Mouse (Mus musculus) right cerebral cortex, postnatal 4 days (tissue): ENCODE measurements at regions not wholly inside any gene's neighbourhood (a gene's known extent, or its start where the extent isn't known, plus 50 kb on each side); places are given as distances from the start of the nearest gene placed in this dataset.

Source experiments
- DNase-seq: peaks from one replicate; pipeline ENCODE4 v3.0.0-alpha.2; 2022

DNA sequence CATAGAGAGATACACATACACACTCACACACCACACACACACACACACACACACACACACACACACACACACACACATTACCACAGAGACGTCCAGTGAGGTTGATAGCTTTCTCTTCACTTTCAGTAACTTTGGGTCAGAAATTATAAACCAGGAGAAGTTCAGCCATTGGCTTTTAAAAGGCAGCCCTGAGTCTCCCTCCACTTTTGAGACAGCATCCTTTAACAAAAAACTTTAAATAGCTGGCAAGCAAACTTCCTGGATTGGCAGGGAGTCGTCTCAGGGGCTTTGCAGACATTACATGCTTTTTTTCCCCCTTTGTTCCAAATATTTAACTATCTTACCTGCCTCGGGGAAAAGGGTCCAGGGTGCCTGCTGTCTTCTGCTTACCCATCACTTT lies 103.7 kb upstream of the Cpm start:
- DNase-seq: no peak

DNA sequence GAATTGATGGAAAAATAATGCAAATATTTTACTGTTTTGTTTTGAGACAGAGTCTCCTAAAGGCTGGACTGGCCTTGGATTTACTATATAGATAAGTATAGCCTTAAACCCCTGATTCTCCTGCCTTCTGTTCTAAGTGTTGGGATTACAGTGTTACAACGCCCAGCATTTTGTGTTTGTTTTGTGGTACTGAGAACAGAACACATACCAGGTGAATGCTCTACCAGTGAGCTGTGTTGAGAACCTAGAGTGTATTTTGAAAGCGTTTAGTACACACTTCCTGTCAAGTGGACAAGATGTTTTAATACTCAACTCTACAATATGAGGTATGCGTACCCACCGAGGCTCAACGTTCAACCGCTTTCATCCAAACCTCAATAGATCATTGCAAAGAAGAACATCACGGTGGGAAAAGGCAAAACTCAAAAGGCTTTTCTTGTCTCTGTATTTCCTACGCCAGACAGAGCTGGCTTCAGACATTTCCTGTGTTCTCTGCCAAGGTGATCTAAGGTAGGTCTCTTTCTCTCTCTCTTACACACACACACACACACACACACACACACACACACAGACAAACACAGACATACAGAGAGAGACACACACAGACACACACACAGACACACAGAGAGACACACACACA lies 104.3 kb upstream of the Cpm start:
- no peak for DNase-seq

GRCm38 (mm10) chr10:117524101-117524500 lies 105.2 kb upstream of the Cpm start:
- DNase-seq: no peak

DNA sequence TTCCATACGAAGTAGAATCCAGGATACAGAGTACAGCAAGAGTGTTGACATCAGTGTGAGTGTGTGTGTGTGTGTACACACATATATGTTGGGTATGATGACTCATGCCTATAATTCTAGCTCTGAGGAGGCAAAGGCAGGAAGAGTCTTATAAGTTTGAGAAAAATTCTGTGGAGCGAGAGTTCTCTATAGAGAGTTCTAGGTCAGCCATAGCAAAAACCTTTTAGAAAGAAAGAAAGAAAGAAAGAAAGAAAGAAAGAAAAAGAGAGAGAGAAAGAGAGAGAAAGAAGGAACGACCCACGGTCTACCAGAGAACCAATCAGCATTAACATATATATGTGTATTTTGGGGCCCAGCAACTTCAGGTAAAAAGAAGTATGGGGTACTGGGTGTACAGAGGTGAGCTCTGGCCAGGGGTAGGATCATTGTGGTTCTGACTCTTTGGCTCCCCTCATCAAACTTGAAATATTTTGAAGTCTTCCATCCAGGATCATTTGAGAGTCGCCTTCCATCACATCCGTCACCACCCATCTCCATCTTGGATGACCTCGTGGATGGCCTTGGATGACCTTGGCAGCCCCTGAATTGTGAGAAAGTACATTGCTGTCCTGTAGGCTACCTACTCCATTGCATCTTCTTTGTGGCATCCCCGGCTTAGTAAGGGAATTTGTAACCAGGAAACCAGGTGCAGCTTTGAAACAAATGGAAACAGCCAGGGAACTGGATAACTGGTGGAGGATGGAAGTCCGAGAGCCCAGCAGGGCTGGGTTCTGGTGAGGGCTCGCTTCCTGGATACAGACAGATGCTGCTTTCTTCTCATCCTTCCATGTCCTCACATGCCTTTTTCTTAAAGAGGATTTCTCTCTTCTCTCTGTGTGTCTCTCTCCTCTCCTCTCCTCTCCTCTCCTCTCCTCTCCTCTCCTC lies 106.1 kb upstream of the Cpm start:
- DNase-seq: no peak

DNA sequence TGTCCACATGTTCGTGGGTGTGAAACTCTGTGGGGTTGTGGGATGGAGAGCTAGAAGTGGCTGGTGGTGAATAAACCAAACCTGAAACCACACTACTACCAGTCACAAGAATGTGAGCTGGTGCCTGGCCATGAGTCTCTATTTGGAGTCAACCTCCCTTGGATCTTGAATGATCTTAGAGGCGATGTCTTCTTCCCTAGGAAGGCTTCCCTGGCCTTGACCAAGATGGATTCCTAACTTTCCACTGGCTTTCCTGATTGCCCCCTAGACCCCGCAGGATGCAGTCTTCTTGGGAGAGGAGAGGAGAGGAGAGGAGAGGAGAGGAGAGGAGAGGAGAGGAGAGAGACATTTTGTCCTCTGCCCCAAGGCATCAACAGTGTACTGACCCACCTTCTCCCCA lies 106.9 kb upstream of the Cpm start:
- no peak for DNase-seq

DNA sequence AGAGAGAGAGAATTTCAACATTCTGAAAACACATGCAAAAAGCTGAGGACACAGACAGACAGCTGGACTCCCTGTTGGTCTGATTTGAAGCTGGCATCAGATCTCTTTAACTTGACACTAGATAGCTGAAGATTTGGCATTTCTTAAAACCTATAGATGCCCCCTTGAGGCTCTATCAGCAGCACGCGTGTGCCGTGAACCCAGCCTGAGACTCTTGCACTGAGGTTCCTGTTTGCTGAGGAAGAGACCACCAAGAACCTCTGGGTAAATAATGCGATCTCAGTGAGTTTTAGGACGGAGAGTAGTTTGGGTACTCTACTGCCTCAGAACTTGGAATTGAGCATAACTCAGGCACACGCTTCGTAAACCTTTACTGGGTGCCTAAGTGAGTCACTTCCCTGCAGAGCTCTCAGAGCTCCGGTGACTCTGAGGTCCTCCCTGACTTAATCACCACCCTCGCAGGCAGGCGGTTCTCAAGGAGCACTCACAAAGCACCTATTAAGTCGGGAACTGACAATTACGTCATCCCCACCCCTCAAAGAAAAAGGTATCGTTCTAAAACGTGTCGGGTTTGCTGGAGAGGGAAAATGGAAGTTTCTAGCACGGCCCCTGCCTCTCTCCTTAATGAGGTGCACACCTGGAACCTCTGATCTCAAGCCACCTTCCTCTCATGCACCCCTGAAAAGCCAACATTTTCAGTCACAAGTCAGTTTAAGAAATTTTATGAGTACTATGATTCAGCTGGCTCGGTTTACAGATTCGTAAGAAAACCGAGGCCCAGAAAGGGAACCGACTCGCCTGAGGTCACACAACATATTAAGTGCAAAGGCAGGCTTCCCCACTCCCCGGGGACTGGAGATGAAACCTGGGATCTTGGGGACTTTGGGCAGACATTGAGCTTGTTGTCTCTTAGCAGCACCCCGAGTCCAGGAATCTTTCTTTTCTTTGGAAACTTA lies 107.7 kb upstream of the Cpm start:
- DNase-seq: no peak

GRCm38 (mm10) chr10:117520536-117521314 lies 108.6 kb upstream of the Cpm start:
- DNase-seq: no peak

GRCm38 (mm10) chr10:117519670-117520535 lies 109.4 kb upstream of the Cpm start:
- DNase-seq: no peak

- no peak for DNase-seq
Observed at GRCm38 (mm10) chr10:117518793-117519669, 110.3 kb upstream of the Cpm start.

GRCm38 (mm10) chr10:117517800-117518770 lies 111.2 kb upstream of the Cpm start:
- DNase-seq: no peak

- DNase-seq: no peak
Observed at GRCm38 (mm10) chr10:117517071-117517714, 112.1 kb upstream of the Cpm start.

GRCm38 (mm10) chr10:117516510-117516909 lies 112.8 kb upstream of the Cpm start:
- no peak for DNase-seq

DNA sequence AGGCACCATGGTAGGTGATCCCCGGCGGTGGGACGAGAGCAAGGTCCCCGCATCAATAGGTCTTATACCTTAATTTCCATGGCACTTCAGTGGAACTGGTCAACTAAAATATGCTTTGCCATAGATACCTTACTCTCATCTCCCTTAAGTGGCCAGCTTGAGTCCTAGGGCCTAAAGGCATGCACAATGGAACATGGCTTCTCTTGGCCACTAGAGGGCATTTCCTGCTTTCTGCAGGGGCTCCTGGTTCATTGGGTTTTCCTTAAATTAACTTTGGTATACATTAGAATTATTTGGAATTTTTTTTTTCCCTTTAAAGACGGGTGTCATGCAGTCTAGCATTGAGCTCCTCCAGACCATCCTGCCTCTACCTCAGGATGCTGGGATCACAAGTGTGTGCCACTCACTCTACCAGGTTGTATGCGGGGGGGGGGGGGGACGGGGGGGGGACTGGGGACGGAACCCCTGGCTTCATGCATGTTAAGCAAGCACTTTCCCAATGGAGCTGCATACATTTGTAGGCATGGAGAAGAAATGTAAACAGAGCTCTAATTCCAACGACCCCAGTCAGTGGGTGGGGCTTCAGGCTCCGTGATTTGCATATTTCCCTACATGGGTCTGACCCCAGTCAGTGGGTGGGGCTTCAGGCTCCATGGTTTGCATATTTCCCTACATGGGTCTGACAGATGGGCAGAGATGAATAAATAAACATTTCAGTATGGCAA lies 113.4 kb upstream of the Cpm start:
- DNase-seq: peak; percentile 11

- no peak for DNase-seq
Observed at GRCm38 (mm10) chr10:117515039-117515438, 114.3 kb upstream of the Cpm start.

GRCm38 (mm10) chr10:117513925-117514546 lies 115.3 kb upstream of the Cpm start:
- no peak for DNase-seq

DNA sequence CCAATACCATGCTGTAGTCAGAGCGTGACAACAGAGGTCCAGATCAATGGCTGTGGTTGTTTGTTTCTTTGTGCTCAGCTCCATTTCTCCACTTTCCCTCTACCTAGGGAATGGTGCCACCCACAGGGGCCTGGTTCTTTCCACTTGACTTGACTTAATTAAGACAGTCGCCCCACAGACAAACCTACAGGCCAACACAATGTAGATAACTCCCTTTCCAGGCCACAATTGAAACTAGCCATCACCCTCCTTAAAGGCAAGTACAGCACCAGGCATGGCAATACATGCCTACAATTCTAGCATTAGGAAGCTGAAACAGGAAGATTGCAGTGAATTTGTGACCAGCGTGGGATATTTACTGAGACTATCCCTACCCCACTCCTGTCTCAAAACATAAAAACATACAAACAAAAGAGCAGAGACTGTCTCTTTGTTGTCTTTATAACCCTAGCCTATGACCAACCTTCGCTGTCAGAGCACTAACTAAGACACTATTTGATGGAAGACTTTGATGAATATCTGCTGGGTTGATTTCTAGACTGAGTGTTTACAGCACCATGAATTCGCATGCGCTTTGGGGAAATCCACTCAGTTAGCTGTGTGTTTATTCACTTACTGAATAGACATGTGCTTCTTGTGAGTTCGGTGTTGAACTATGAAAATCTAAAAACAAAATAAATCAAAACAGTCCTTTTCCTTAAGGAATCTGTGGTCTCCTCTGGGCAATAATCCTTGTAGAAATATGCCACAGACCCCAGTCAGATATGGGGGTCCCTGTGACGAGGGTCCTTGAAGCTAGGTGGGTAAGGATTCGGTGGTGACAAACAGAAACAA lies 116.7 kb upstream of the Cpm start:
- no peak for DNase-seq
